Mouse (Mus musculus) heart, embryonic 15.5 days (tissue): ENCODE results near the gene Tom1l2. TPM values are rescaled to one million over a fixed set of nuclear protein-coding genes. Genes with fewer than 3 reads are reported as not detected.

Source experiments
- ATAC-seq: fragments of 200-750 bp; cut with Nextera tagmentation; replicated peaks from 2 replicates; pipeline ENCODE4 v1.8.0; 2017; ENCODE audit warnings: low read depth, moderate TSS enrichment; ENCODE audit not compliant: insufficient number of reproducible peaks, insufficient read depth, low FRiP score
- H3K27ac ChIP-seq: fragments of 300-500 bp; sonication (generic); 2 replicates; pipeline ENCODE4 v1.5.1; 2015; ENCODE audit warnings: mild to moderate bottlenecking, inconsistent platforms
- H3K27me3 ChIP-seq: fragments of 300-500 bp; sonication (generic); 2 replicates; pipeline ENCODE4 v1.6.1; 2015; ENCODE audit warnings: inconsistent platforms
- H3K36me3 ChIP-seq: fragments of 300-500 bp; sonication (generic); 2 replicates; pipeline ENCODE4 v1.6.1; 2015; ENCODE audit warnings: mild to moderate bottlenecking, inconsistent platforms
- H3K4me1 ChIP-seq: fragments of 300-500 bp; sonication (generic); replicated peaks from 2 replicates; pipeline ENCODE4 v1.6.1; 2015; ENCODE audit warnings: inconsistent platforms
- H3K4me2 ChIP-seq: fragments of 300-500 bp; sonication (generic); 2 replicates; pipeline ENCODE4 v1.6.1; 2015; ENCODE audit warnings: inconsistent platforms, mild to moderate bottlenecking, moderate library complexity
- H3K4me3 ChIP-seq: fragments of 300-500 bp; sonication (generic); 2 replicates; pipeline ENCODE4 v1.5.1; 2015; ENCODE audit warnings: mild to moderate bottlenecking, inconsistent platforms
- H3K9ac ChIP-seq: fragments of 300-500 bp; sonication (generic); 2 replicates; pipeline ENCODE4 v1.6.1; 2015; ENCODE audit warnings: mild to moderate bottlenecking, inconsistent platforms
- H3K9me3 ChIP-seq: fragments of 300-500 bp; sonication (generic); replicated peaks from 2 replicates; pipeline ENCODE4 v1.6.1; 2016; ENCODE audit warnings: inconsistent platforms
- WGBS: fragments of 180-500 bp; shearing (Covaris S2); methylation state at CpG from one replicate; pipeline ENCODE4 v1.1.7; 2015; ENCODE audit warnings: mixed read lengths; 5-methylcytosine and 5-hydroxymethylcytosine counted together
- polyA plus RNA-seq: library from polyadenylated mRNA; unstranded; fragments of >200 nt; fragmentation: Nextera tagmentation; extraction: Ambion mirVana; gene quantifications from 2 replicates; pipeline ENCODE4 v1.2.1, GENCODE M21; 2015

Gene Tom1l2
- polyA plus RNA-seq, 1 experiment from 2014 or later = 30.0 TPM

GRCm38 (mm10) chr11:60368909-60369308, 16.2 kb upstream of the Tom1l2 start:
- H3K27me3 ChIP-seq = no peaks in the 10 kb centered on the region; the same call in 1 of the 2 replicates
- 62% methylated on average over 4 of the region's 4 CpGs for WGBS
- no peak overlapping the region for H3K4me2 ChIP-seq
- no peak overlapping the region for H3K27ac ChIP-seq
- no peak for ATAC-seq
- no peaks in the 10 kb centered on the region for H3K36me3 ChIP-seq
- no peak overlapping the region for H3K9ac ChIP-seq
- no peaks in the 10 kb centered on the region for H3K9me3 ChIP-seq
- no peak overlapping the region for H3K4me3 ChIP-seq
- H3K4me1 ChIP-seq = peaks cover 11% of the 10 kb centered on the region

DNA sequence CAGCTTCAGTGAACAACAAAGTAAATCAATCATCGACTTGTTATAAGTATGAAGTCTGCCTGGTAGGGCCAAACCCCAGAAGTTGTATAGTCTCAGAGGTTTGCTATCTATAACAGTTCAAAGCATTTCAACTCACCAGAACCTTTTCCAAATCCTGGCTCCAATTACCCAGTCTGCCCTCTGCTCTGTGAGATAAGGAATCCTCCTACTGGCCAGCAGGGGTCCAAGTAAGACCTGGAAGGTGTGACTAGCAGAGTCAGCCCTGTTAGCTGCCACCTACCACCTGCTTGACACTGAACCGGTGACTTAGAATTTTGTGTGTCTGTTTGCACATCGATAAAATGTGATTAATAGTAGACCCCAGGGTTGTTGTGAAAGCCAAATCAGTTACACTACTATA, 14.6 kb upstream of the Tom1l2 start:
- H3K9ac ChIP-seq = no peak overlapping the region
- no peak overlapping the region for H3K27ac ChIP-seq
- no peak overlapping the region for H3K4me2 ChIP-seq
- no peaks in the 10 kb centered on the region; the same call in 1 of the 2 replicates for H3K27me3 ChIP-seq
- no peaks in the 10 kb centered on the region for H3K36me3 ChIP-seq
- WGBS = 57% methylated on average over 3 of the region's 3 CpGs
- no peak for ATAC-seq
- H3K4me1 ChIP-seq = peaks cover 11% of the 10 kb centered on the region
- no peaks in the 10 kb centered on the region for H3K9me3 ChIP-seq
- no peak overlapping the region for H3K4me3 ChIP-seq

- peak; percentile 54; the same call in 1 of the 2 replicates for ATAC-seq
- Histone ChIP-seq H3K9ac (peak overlapping the region; percentile 0; the same call in 1 of the 2 replicates), H3K4me2 (no peak overlapping the region), H3K4me1 (peaks cover 11% of the 10 kb centered on the region), H3K27ac (peak overlapping the region; percentile 64), H3K36me3 (no peaks in the 10 kb centered on the region), H3K9me3 (no peaks in the 10 kb centered on the region), H3K27me3 (no peaks in the 10 kb centered on the region; the same call in 1 of the 2 replicates), H3K4me3 (no peak overlapping the region)
- WGBS = 18% methylated on average over 16 of the region's 16 CpGs
Observed at GRCm38 (mm10) chr11:60366239-60367019, 13.7 kb upstream of the Tom1l2 start.

DNA sequence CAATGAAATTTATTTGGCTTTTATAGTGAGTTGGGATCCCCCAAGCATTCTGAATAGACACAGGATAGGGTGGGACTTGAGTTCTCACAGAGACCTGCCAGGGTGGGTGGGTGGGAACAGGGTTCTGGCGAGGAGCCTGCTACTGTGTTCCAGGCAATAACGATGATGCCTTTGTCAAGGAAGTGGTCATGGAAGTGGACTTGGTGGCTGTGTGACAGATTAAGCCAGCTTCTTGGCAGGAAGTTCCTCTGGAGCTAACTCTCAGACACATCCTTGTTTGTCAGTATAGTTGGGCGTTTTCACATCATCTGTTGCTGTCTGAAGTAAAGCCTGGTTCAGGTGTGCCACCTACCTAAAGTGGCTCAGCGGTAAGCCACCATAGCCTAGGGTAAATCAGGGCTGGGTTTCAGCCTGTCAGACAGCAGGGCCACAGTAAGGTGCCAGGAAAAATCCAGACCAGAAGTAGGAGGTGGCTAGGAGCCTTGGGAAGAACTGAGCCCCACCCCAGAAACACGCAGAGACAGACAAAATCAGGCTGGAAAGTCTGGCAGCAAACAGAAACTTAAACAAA, 8.0 kb upstream of the Tom1l2 start:
- 61% methylated on average over 5 of the region's 5 CpGs for WGBS
- no peak overlapping the region for H3K4me2 ChIP-seq
- no peak for ATAC-seq
- H3K4me1 ChIP-seq = peaks cover 8% of the 10 kb centered on the region
- no peak overlapping the region for H3K9ac ChIP-seq
- no peaks in the 10 kb centered on the region for H3K36me3 ChIP-seq
- no peaks in the 10 kb centered on the region for H3K9me3 ChIP-seq
- no peaks in the 10 kb centered on the region for H3K27me3 ChIP-seq
- peak overlapping the region; percentile 32; the same call in 1 of the 2 replicates for H3K27ac ChIP-seq
- H3K4me3 ChIP-seq = no peak overlapping the region

GRCm38 (mm10) chr11:60359936-60360335, 7.2 kb upstream of the Tom1l2 start:
- Histone ChIP-seq H3K27ac (no peak overlapping the region), H3K36me3 (no peaks in the 10 kb centered on the region), H3K4me3 (no peak overlapping the region), H3K4me1 (peaks cover 8% of the 10 kb centered on the region), H3K4me2 (no peak overlapping the region), H3K9ac (no peak overlapping the region), H3K27me3 (no peaks in the 10 kb centered on the region), H3K9me3 (no peaks in the 10 kb centered on the region)
- WGBS = 80% methylated on average over 1 of the region's 1 CpGs
- no peak for ATAC-seq

GRCm38 (mm10) chr11:60359138-60359537, 6.4 kb upstream of the Tom1l2 start:
- Histone ChIP-seq H3K27me3 (no peaks in the 10 kb centered on the region), H3K4me2 (no peak overlapping the region), H3K9ac (no peak overlapping the region), H3K9me3 (no peaks in the 10 kb centered on the region), H3K36me3 (no peaks in the 10 kb centered on the region), H3K4me3 (no peak overlapping the region), H3K4me1 (peaks cover 8% of the 10 kb centered on the region), H3K27ac (no peak overlapping the region)
- ATAC-seq = no peak
- 68% methylated on average over 5 of the region's 5 CpGs for WGBS

DNA sequence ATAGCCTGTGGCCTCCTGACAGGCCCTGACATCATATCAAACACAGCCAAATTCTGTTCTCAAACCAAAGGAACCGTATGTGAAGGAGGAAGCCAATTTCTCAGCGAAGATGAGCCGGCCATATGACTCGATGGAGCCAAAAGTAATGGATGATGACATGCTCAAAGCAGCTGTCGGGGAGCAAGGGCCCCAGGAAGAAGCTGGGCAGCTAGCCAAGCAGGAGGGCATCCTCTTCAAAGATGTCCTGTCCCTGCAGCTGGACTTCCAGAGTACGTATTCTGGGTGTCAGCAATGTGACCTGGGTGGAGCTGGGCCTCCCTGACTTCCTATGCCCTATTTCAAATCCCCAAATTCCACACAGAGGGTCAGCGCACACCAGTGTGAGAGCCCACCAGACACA, 5.8 kb upstream of the Tom1l2 start:
- H3K9ac ChIP-seq = no peak overlapping the region
- H3K27me3 ChIP-seq = no peaks in the 10 kb centered on the region
- WGBS = 29% methylated on average over 7 of the region's 7 CpGs
- no peak for ATAC-seq
- no peaks in the 10 kb centered on the region for H3K9me3 ChIP-seq
- H3K36me3 ChIP-seq = no peaks in the 10 kb centered on the region
- H3K4me2 ChIP-seq = no peak overlapping the region
- H3K4me1 ChIP-seq = peaks cover 10% of the 10 kb centered on the region
- no peak overlapping the region for H3K4me3 ChIP-seq
- 0 out of 2 replicates have a peak overlapping the region, but pooled peaks have one; percentile 10 for H3K27ac ChIP-seq

DNA sequence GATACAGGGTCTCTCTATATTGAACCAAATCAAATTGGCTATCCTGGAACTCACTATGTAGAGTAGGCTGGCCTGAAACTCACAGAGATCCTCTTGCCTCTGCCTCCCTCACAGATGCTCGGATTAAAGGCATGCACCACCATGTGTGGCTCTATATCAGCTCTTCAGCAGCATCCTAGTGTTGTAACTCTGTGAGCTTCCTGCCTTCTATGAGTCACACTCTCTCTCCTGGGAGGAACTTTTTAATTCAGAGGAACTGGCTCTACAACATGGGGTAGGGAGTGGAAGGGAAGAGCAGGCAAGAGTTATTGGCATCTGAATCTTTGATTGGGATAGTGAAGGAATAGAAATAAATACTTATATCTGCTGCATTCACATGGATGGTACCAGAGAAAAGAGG, 4.4 kb upstream of the Tom1l2 start:
- no peak overlapping the region for H3K4me2 ChIP-seq
- WGBS = 25% methylated on average over 1 of the region's 1 CpGs
- H3K36me3 ChIP-seq = no peaks in the 10 kb centered on the region
- no peaks in the 10 kb centered on the region for H3K27me3 ChIP-seq
- ATAC-seq = no peak
- no peak overlapping the region for H3K4me3 ChIP-seq
- H3K4me1 ChIP-seq = peaks cover 13% of the 10 kb centered on the region
- H3K9me3 ChIP-seq = no peaks in the 10 kb centered on the region
- H3K27ac ChIP-seq = no peak overlapping the region
- H3K9ac ChIP-seq = no peak overlapping the region

- no peaks in the 10 kb centered on the region for H3K9me3 ChIP-seq
- ATAC-seq = no peak
- no peak overlapping the region for H3K27ac ChIP-seq
- H3K27me3 ChIP-seq = no peaks in the 10 kb centered on the region
- WGBS = 84% methylated on average over 2 of the region's 2 CpGs
- H3K9ac ChIP-seq = no peak overlapping the region
- no peak overlapping the region for H3K4me2 ChIP-seq
- no peaks in the 10 kb centered on the region for H3K36me3 ChIP-seq
- H3K4me1 ChIP-seq = peaks cover 24% of the 10 kb centered on the region
- H3K4me3 ChIP-seq = no peak overlapping the region
Observed at GRCm38 (mm10) chr11:60355952-60356351, 3.2 kb upstream of the Tom1l2 start.

GRCm38 (mm10) chr11:60351925-60352371, 757 bp downstream of the Tom1l2 start:
- no peak for ATAC-seq
- WGBS = 7% methylated on average over 11 of the region's 11 CpGs
- H3K4me3 ChIP-seq = peak overlapping the region; percentile 72

DNA sequence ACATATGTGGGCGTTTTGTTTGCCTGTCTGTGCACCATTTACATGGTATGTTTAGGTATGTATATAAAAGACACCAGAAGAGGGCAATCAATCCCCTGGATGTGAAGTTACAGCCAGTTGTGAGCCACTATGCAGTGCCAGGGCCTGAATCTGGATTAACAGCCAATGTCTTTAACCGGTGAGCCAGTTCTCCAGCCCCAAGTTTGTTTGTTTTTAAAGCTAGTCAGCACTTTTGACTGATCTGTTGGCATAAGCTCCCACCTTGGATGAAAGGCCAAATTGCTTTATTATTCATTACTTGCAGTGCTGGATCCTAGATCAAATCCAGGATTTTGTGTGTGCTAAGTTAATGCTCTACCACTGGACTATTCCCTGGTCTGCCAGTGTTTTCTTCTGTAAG, 1.3 kb downstream of the Tom1l2 start:
- no peak for ATAC-seq
- Histone ChIP-seq H3K4me3 (peak overlapping the region; percentile 72), H3K27ac (peak overlapping the region; percentile 89), H3K36me3 (no peaks in the 10 kb centered on the region), H3K4me2 (peak overlapping the region; percentile 82), H3K9ac (peak overlapping the region; percentile 74; the same call in 1 of the 2 replicates), H3K9me3 (no peaks in the 10 kb centered on the region), H3K27me3 (no peaks in the 10 kb centered on the region), H3K4me1 (peaks cover 29% of the 10 kb centered on the region)
- WGBS = 71% methylated on average over 2 of the region's 2 CpGs

More at GRCm38 (mm10) chr11:60351925-60352371, 757 bp downstream of the Tom1l2 start:
- Histone ChIP-seq H3K27me3 (no peaks in the 10 kb centered on the region), H3K27ac (peak overlapping the region; percentile 89), H3K36me3 (no peaks in the 10 kb centered on the region), H3K9me3 (no peaks in the 10 kb centered on the region), H3K4me1 (peaks cover 26% of the 10 kb centered on the region), H3K4me2 (peak overlapping the region; percentile 82), H3K9ac (peak overlapping the region; percentile 74)
